Mouse (Mus musculus) MEL (cell line): ENCODE measurements around the gene Abcc9. TPM values are rescaled to one million over a fixed set of nuclear protein-coding genes. Genes with fewer than 3 reads are reported as not detected.

Source experiments
- DNase-seq: peaks from one replicate; pipeline ENCODE4 v3.0.0; 2011; ENCODE audit warnings: low read depth, low spot score
- H3K27ac ChIP-seq: 2 replicates; pipeline ENCODE4 v1.5.1; 2012; ENCODE audit warnings: low read depth, mild to moderate bottlenecking, control low read depth, low read length, moderate library complexity; ENCODE audit not compliant: control insufficient read depth
- H3K27me3 ChIP-seq, 2 experiments: fragments of 150-350 bp in 1 of 2; sonication (generic) in 1 of 2; 2 replicates each; pipeline ENCODE4 v1.6.1; 2012; ENCODE audit warnings: low read length in 2 of 2, mild to moderate bottlenecking in 2 of 2, improper control_type of control experiment in 1 of 2, moderate library complexity in 1 of 2; ENCODE audit not compliant: insufficient read depth in 2 of 2, control insufficient read depth in 1 of 2
- H3K36me3 ChIP-seq, 2 experiments: 2 replicates each; pipeline ENCODE4 v1.6.1; 2012 to 2014; ENCODE audit warnings: low read length in 2 of 2, improper control_type of control experiment in 1 of 2, inconsistent platforms in 1 of 2, mild to moderate bottlenecking in 1 of 2; ENCODE audit not compliant: insufficient read depth in 2 of 2, control insufficient read depth in 1 of 2
- H3K4me1 ChIP-seq, 2 experiments: fragments of 150-350 bp in 1 of 2; sonication (generic) in 1 of 2; 2 replicates each; pipeline ENCODE4 v1.6.1; 2012; ENCODE audit warnings: low read length in 2 of 2, improper control_type of control experiment in 1 of 2, mild to moderate bottlenecking in 1 of 2; ENCODE audit not compliant: insufficient read depth in 2 of 2, control insufficient read depth in 1 of 2
- H3K4me3 ChIP-seq, 2 experiments: fragments of 150-350 bp in 1 of 2; sonication (generic) in 1 of 2; 2 replicates each; pipeline ENCODE4 v1.5.1; 2012; ENCODE audit warnings: low read depth in 2 of 2, low read length in 2 of 2, mild to moderate bottlenecking in 2 of 2, moderate library complexity in 2 of 2, control low read depth in 1 of 2, improper control_type of control experiment in 1 of 2; ENCODE audit not compliant: control insufficient read depth in 1 of 2, insufficient read depth in 1 of 2
- H3K79me2 ChIP-seq: 2 replicates; pipeline ENCODE4 v1.6.1; 2012; ENCODE audit warnings: mild to moderate bottlenecking, low read length, moderate library complexity; ENCODE audit not compliant: control insufficient read depth, poor library complexity, insufficient read depth
- H3K9ac ChIP-seq: 2 replicates; pipeline ENCODE4 v1.6.1; 2012; ENCODE audit warnings: low read depth, mild to moderate bottlenecking, control low read depth, low read length, moderate library complexity; ENCODE audit not compliant: control insufficient read depth, poor library complexity, severe bottlenecking
- H3K9me3 ChIP-seq: fragments of 150-350 bp; sonication (generic); replicated peaks from 2 replicates; pipeline ENCODE4 v1.6.1; 2012; ENCODE audit warnings: mild to moderate bottlenecking, low read length, improper control_type of control experiment, moderate library complexity; ENCODE audit not compliant: insufficient read depth
- BHLHE40 ChIP-seq: IDR thresholded peaks from 2 replicates; pipeline ENCODE4 v1.6.1; 2012; ENCODE audit warnings: low read depth, mild to moderate bottlenecking, inconsistent platforms, low read length, improper control_type of control experiment, borderline replicate concordance
- CHD1 ChIP-seq: IDR thresholded peaks from 2 replicates; pipeline ENCODE4 v1.6.1; 2012; ENCODE audit warnings: low read depth, mild to moderate bottlenecking, inconsistent platforms, low read length, improper control_type of control experiment
- CHD2 ChIP-seq: IDR thresholded peaks from 2 replicates; pipeline ENCODE4 v1.6.1; 2011; ENCODE audit warnings: low read length, improper control_type of control experiment
- CTCF ChIP-seq, 3 experiments: IDR thresholded peaks in 2 of 3; conservative IDR thresholded peaks in 1 of 3; 2 replicates each; pipeline ENCODE4 v1.5.1; 2011 to 2012; ENCODE audit warnings: low read length in 3 of 3, low read depth in 2 of 3, mild to moderate bottlenecking in 2 of 3, improper control_type of control experiment in 1 of 3, inconsistent platforms in 1 of 3, mixed read lengths in 1 of 3, moderate library complexity in 1 of 3; ENCODE audit not compliant: control insufficient read depth in 1 of 3, insufficient read depth in 1 of 3, poor library complexity in 1 of 3, severe bottlenecking in 1 of 3
- E2F4 ChIP-seq: IDR thresholded peaks from 2 replicates; pipeline ENCODE4 v1.6.1; 2011; ENCODE audit warnings: low read depth, low read length, improper control_type of control experiment, borderline replicate concordance
- ELF1 ChIP-seq: IDR thresholded peaks from 2 replicates; pipeline ENCODE4 v1.6.1; 2014; ENCODE audit warnings: low read depth, mild to moderate bottlenecking, inconsistent platforms, low read length, improper control_type of control experiment, moderate library complexity
- EP300 ChIP-seq, 2 experiments: IDR thresholded peaks; 2 replicates each; pipeline ENCODE4 v1.6.1; 2011; ENCODE audit warnings: improper control_type of control experiment in 2 of 2, low read length in 2 of 2, low read depth in 1 of 2, mild to moderate bottlenecking in 1 of 2
- ETS1 ChIP-seq: IDR thresholded peaks from 2 replicates; pipeline ENCODE4 v1.6.1; 2012; ENCODE audit warnings: low read depth, mild to moderate bottlenecking, inconsistent platforms, low read length, improper control_type of control experiment, moderate library complexity
- GABPA ChIP-seq: IDR thresholded peaks from 2 replicates; pipeline ENCODE4 v1.6.1; 2012; ENCODE audit warnings: low read depth, mild to moderate bottlenecking, inconsistent platforms, low read length, improper control_type of control experiment, moderate library complexity
- GATA1 ChIP-seq: IDR thresholded peaks from 2 replicates; pipeline ENCODE4 v1.6.1; 2011; ENCODE audit warnings: low read depth, low read length, improper control_type of control experiment
- HCFC1 ChIP-seq: IDR thresholded peaks from 2 replicates; pipeline ENCODE4 v1.6.1; 2012; ENCODE audit warnings: low read depth, mild to moderate bottlenecking, inconsistent platforms, low read length, improper control_type of control experiment, moderate library complexity
- JUND ChIP-seq: IDR thresholded peaks from 2 replicates; pipeline ENCODE4 v1.6.1; 2011; ENCODE audit warnings: low read depth, mild to moderate bottlenecking, improper control_type of control experiment, low read length
- MAFK ChIP-seq: IDR thresholded peaks from 2 replicates; pipeline ENCODE4 v1.6.1; 2011; ENCODE audit warnings: low read depth, mild to moderate bottlenecking, low read length, improper control_type of control experiment, borderline replicate concordance
- MAZ ChIP-seq: IDR thresholded peaks from 2 replicates; pipeline ENCODE4 v1.6.1; 2012; ENCODE audit warnings: low read depth, mild to moderate bottlenecking, inconsistent platforms, low read length, improper control_type of control experiment
- MXI1 ChIP-seq: IDR thresholded peaks from 2 replicates; pipeline ENCODE4 v1.6.1; 2011; ENCODE audit warnings: mild to moderate bottlenecking, low read depth, low read length, improper control_type of control experiment
- MYB ChIP-seq: IDR thresholded peaks from 2 replicates; pipeline ENCODE4 v1.6.1; 2011; ENCODE audit warnings: mild to moderate bottlenecking, low read depth, low read length, improper control_type of control experiment
- MYC ChIP-seq: IDR thresholded peaks from 2 replicates; pipeline ENCODE4 v1.6.1; 2011; ENCODE audit warnings: low read depth, mild to moderate bottlenecking, low read length, improper control_type of control experiment, moderate library complexity
- NELFE ChIP-seq: IDR thresholded peaks from 2 replicates; pipeline ENCODE4 v1.6.1; 2011; ENCODE audit warnings: low read depth, low read length, improper control_type of control experiment
- NRF1 ChIP-seq: IDR thresholded peaks from 2 replicates; pipeline ENCODE4 v1.6.1; 2014; ENCODE audit warnings: low read depth, mild to moderate bottlenecking, inconsistent platforms, low read length, improper control_type of control experiment, moderate library complexity; ENCODE audit not compliant: poor library complexity, insufficient read depth, severe bottlenecking
- POLR2A ChIP-seq, 2 experiments: IDR thresholded peaks; 2 replicates each; pipeline ENCODE4 v1.6.1; 2011 to 2012; ENCODE audit warnings: low read length in 2 of 2, mild to moderate bottlenecking in 2 of 2, control low read depth in 1 of 2, improper control_type of control experiment in 1 of 2, low read depth in 1 of 2, moderate library complexity in 1 of 2; ENCODE audit not compliant: control insufficient read depth in 1 of 2, insufficient read depth in 1 of 2, poor library complexity in 1 of 2
- POLR2AphosphoS2 ChIP-seq: IDR thresholded peaks from 2 replicates; pipeline ENCODE4 v1.6.1; 2011; ENCODE audit warnings: low read length, improper control_type of control experiment
- RAD21 ChIP-seq: IDR thresholded peaks from 2 replicates; pipeline ENCODE4 v1.6.1; 2011; ENCODE audit warnings: mild to moderate bottlenecking, low read depth, low read length, improper control_type of control experiment
- RCOR1 ChIP-seq: IDR thresholded peaks from 2 replicates; pipeline ENCODE4 v1.6.1; 2012; ENCODE audit warnings: low read depth, mild to moderate bottlenecking, inconsistent platforms, low read length, improper control_type of control experiment
- SMC3 ChIP-seq: IDR thresholded peaks from 2 replicates; pipeline ENCODE4 v1.6.1; 2011; ENCODE audit warnings: low read depth, low read length, improper control_type of control experiment
- USF1 ChIP-seq: IDR thresholded peaks from 2 replicates; pipeline ENCODE4 v1.6.1; 2014; ENCODE audit warnings: low read depth, mild to moderate bottlenecking, inconsistent platforms, low read length, improper control_type of control experiment, moderate library complexity
- ZKSCAN1 ChIP-seq: IDR thresholded peaks from 2 replicates; pipeline ENCODE4 v1.6.1; 2012; ENCODE audit warnings: low read depth, mild to moderate bottlenecking, inconsistent platforms, low read length, improper control_type of control experiment, moderate library complexity
- polyA plus RNA-seq, 2 experiments: library from polyadenylated mRNA; stranded (reverse) in 1 of 2; unstranded in 1 of 2; fragments of >175 nt in 1 of 2; fragments of >200 nt in 1 of 2; gene quantifications; 2 replicates each; pipeline versions ENCODE4 v1.2.1 to v1.2.4; 2012; ENCODE audit warnings: low replicate concordance in 2 of 2, low read depth in 1 of 2; ENCODE audit not compliant: insufficient read length in 2 of 2, insufficient read depth in 1 of 2, missing spikeins in 1 of 2
- total RNA-seq: library from RNA; depleted of rRNA; stranded (reverse); fragments of 300-350 nt; gene quantifications from 2 replicates; pipeline ENCODE4 v1.2.3, GENCODE M21; 2012

Abcc9 gene
- total and polyA plus RNA-seq, 3 experiments, result not detected

GRCm38 (mm10) chr6:142652175-142652574, 49.9 kb downstream of the Abcc9 start:
- Histone ChIP-seq H3K4me1 (no peaks in the 10 kb centered on the region), H3K79me2 (no peaks in the 10 kb centered on the region), H3K27me3 (peaks cover 0 to 1% of the 10 kb centered on the region in 2 experiments; a peak in 2 of 4 replicates), H3K4me3 (no peak overlapping the region), H3K27ac (no peak overlapping the region), H3K9ac (no peak overlapping the region), H3K9me3 (no peaks in the 10 kb centered on the region), H3K36me3 (no peaks in the 10 kb centered on the region)
- TF ChIP-seq JUND, result no peak
- no peak for TF ChIP-seq GABPA
- TF ChIP-seq E2F4, result no peak
- TF ChIP-seq POLR2A (IDR thresholded peaks at IDR 0.05; ENCODE audit: control insufficient read depth in 1 of 2, insufficient read depth in 1 of 2, low read depth in 1 of 2, low read length in 2 of 2, poor library complexity in 1 of 2), result no peak
- no peak for TF ChIP-seq POLR2AphosphoS2
- no peak for TF ChIP-seq ETS1
- no peak for TF ChIP-seq ELF1
- TF ChIP-seq GATA1, result no peak
- no peak for TF ChIP-seq RAD21
- no peak for TF ChIP-seq MYB
- no peak for DNase-seq

- peaks cover 0 to 1% of the 10 kb centered on the region in 2 experiments; a peak in 2 of 4 replicates for H3K27me3 ChIP-seq
- no peaks in the 10 kb centered on the region for H3K79me2 ChIP-seq
- H3K9me3 ChIP-seq, result no peaks in the 10 kb centered on the region
- H3K27ac ChIP-seq, result no peak overlapping the region
- no peaks in the 10 kb centered on the region for H3K36me3 ChIP-seq
- no peak overlapping the region for H3K9ac ChIP-seq
- H3K4me3 ChIP-seq, result no peak overlapping the region
- no peak for DNase-seq
- H3K4me1 ChIP-seq, result no peaks in the 10 kb centered on the region
- TF ChIP-seq SMC3 (no peak), USF1 (no peak), NELFE (no peak), CTCF (IDR thresholded peaks at IDR 0.05 in 2 of 3, conservative IDR thresholded peaks at IDR 0.05 in 1 of 3; ENCODE audit: control insufficient read depth in 1 of 3, insufficient read depth in 1 of 3, low read depth in 2 of 3, low read length in 3 of 3, poor library complexity in 1 of 3, severe bottlenecking in 1 of 3) (no peak), EP300 (IDR thresholded peaks at IDR 0.05; ENCODE audit: low read depth in 1 of 2, low read length in 2 of 2) (no peak), MXI1 (no peak), ZKSCAN1 (no peak), NRF1 (no peak), CHD1 (no peak), MYB (no peak), GABPA (no peak), RCOR1 (no peak), BHLHE40 (no peak), MAZ (no peak), MYC (no peak), HCFC1 (no peak), CHD2 (no peak), MAFK (no peak)
Measured at GRCm38 (mm10) chr6:142649331-142649730, 52.8 kb downstream of the Abcc9 start.
